Mouse (Mus musculus): Measurements from ENCODE around the gene Rtf2.

Rtf2 gene

GRCm38 (mm10) chr2:172440640-172441005, 267 bp downstream of the Rtf2 start:
- DNase-seq, result no peak

- no peak for DNase-seq
Measured at GRCm38 (mm10) chr2:172441176-172441575, 820 bp downstream of the Rtf2 start.

GRCm38 (mm10) chr2:172445617-172446016, 5.3 kb downstream of the Rtf2 start:
- DNase-seq, result no peak

GRCm38 (mm10) chr2:172447317-172447716, 7.0 kb downstream of the Rtf2 start:
- DNase-seq, result peak; percentile 48 to 55

- no peak for DNase-seq
Measured at GRCm38 (mm10) chr2:172448329-172448728, 8.0 kb downstream of the Rtf2 start.

- DNase-seq, result peak; percentile 45 to 62
Measured at GRCm38 (mm10) chr2:172450640-172451039, 10.3 kb downstream of the Rtf2 start.

- no peak for DNase-seq
Measured at GRCm38 (mm10) chr2:172452031-172452430, 11.7 kb downstream of the Rtf2 start.

GRCm38 (mm10) chr2:172452458-172452857, 12.1 kb downstream of the Rtf2 start:
- DNase-seq, result no peak

- DNase-seq, result no peak
Measured at GRCm38 (mm10) chr2:172458496-172458895, 18.1 kb downstream of the Rtf2 start, which contains the start of gene Gcnt7. TSS of gene Gcnt7 (minus strand) at chr2:172458596.

- DNase-seq, result no peak
Measured at GRCm38 (mm10) chr2:172460647-172461046, 20.3 kb downstream of the Rtf2 start.

- no peak for DNase-seq
Measured at GRCm38 (mm10) chr2:172462813-172463212, 22.5 kb downstream of the Rtf2 start.

GRCm38 (mm10) chr2:172466427-172467132, 26.2 kb downstream of the Rtf2 start:
- no peak for DNase-seq

- no peak for DNase-seq
Measured at GRCm38 (mm10) chr2:172467206-172467605, 26.9 kb downstream of the Rtf2 start.

GRCm38 (mm10) chr2:172468346-172468819, 28.0 kb downstream of the Rtf2 start:
- DNase-seq, result no peak

GRCm38 (mm10) chr2:172472318-172472717, 32.0 kb downstream of the Rtf2 start, which contains the start of gene Fam209:
TSS of gene Fam209 (plus strand) at chr2:172472520.
- DNase-seq, result no peak

GRCm38 (mm10) chr2:172473591-172473990, 33.2 kb downstream of the Rtf2 start:
- DNase-seq, result no peak

GRCm38 (mm10) chr2:172474970-172475369, 34.6 kb downstream of the Rtf2 start:
- peak; percentile 70 to 72 for DNase-seq

- DNase-seq, result no peak
Measured at GRCm38 (mm10) chr2:172476707-172477260, 36.4 kb downstream of the Rtf2 start.

- no peak for DNase-seq
Measured at GRCm38 (mm10) chr2:172477350-172477749, 37.0 kb downstream of the Rtf2 start.

- no peak for DNase-seq
Measured at GRCm38 (mm10) chr2:172477860-172478259, 37.5 kb downstream of the Rtf2 start.

GRCm38 (mm10) chr2:172480296-172480695, 39.9 kb downstream of the Rtf2 start:
- DNase-seq, result peak; percentile 38 to 58

GRCm38 (mm10) chr2:172481654-172482385, 41.5 kb downstream of the Rtf2 start:
- peak; percentile 45 to 61 for DNase-seq

GRCm38 (mm10) chr2:172483766-172484413, 43.5 kb downstream of the Rtf2 start:
- DNase-seq, result no peak
